22 mouse cellular contexts compared by ENCODE assay signal in genomic region chr2:77148215-77148614, GRCm38 (mm10). TPM values are rescaled to one million over a fixed set of nuclear protein-coding genes. Genes with fewer than 3 reads are reported as not detected.
DNase-seq lines count a peak whose midpoint lies in the region; ATAC-seq lines count a peak whose summit lies in the region.
"Had no signal": no experiment of that assay in that cellular context is flagged by ENCODE, and none has a peak within 500 bp of the region (broad histone marks: within the 10 kb centered on the region; RNA-seq: fewer than 3 reads in every experiment).

No protein-coding gene starts in this region.

- no peaks in the 10 kb centered on the region for H3K36me3 ChIP-seq in forebrain, embryonic 13.5 days (ENCODE audit: poor library complexity, severe bottlenecking)
- no peaks in the 10 kb centered on the region for H3K36me3 ChIP-seq in forebrain, embryonic 10.5 days (replicated peaks)
- H3K36me3 ChIP-seq in midbrain, embryonic 16.5 days (ENCODE audit: control insufficient read depth, insufficient read depth, low read length) = no peaks in the 10 kb centered on the region
- H3K36me3 ChIP-seq in midbrain, embryonic 14.5 days (ENCODE audit: control insufficient read depth, insufficient read depth, low read length) = no peaks in the 10 kb centered on the region
- H3K36me3 ChIP-seq in forebrain, embryonic 16.5 days (ENCODE audit: control insufficient read depth, insufficient read depth) = no peaks in the 10 kb centered on the region
- H3K36me3 ChIP-seq: embryonic facial prominence, embryonic 13.5 days; heart, embryonic 10.5 days; limb, embryonic 12.5 days; liver, embryonic 13.5 days; lung, embryonic 15.5 days; neural tube, embryonic 12.5 days had no signal

- ATAC-seq in forebrain, embryonic 13.5 days = peak; percentile 68
- ATAC-seq in midbrain, embryonic 16.5 days = peak; percentile 30; the same call in 1 of the 2 replicates
- no peak for ATAC-seq in midbrain, embryonic 14.5 days (ENCODE audit: low FRiP score, low TSS enrichment)
- peak; percentile 89 for ATAC-seq in forebrain, embryonic 16.5 days

- no peaks in the 10 kb centered on the region for H3K27me3 ChIP-seq in forebrain, embryonic 13.5 days
- no peaks in the 10 kb centered on the region for H3K27me3 ChIP-seq in forebrain, embryonic 10.5 days (ENCODE audit: poor library complexity, severe bottlenecking)
- H3K27me3 ChIP-seq in midbrain, embryonic 16.5 days (ENCODE audit: control insufficient read depth, insufficient read depth, low read depth, low read length) = no peaks in the 10 kb centered on the region
- no peaks in the 10 kb centered on the region for H3K27me3 ChIP-seq in midbrain, embryonic 14.5 days (ENCODE audit: control insufficient read depth, insufficient read depth, low read length)
- H3K27me3 ChIP-seq in forebrain, embryonic 16.5 days (replicated peaks; ENCODE audit: control insufficient read depth, insufficient read depth, low read length) = no peaks in the 10 kb centered on the region
- H3K27me3 ChIP-seq: embryonic facial prominence, embryonic 13.5 days; limb, embryonic 12.5 days; liver, embryonic 13.5 days; lung, embryonic 15.5 days; neural tube, embryonic 12.5 days had no signal

- H3K4me2 ChIP-seq in forebrain, embryonic 13.5 days = no peak overlapping the region
- no peak overlapping the region for H3K4me2 ChIP-seq in midbrain, embryonic 16.5 days (ENCODE audit: low read length)
- no peak overlapping the region for H3K4me2 ChIP-seq in midbrain, embryonic 14.5 days (ENCODE audit: low read length)
- H3K4me2 ChIP-seq in forebrain, embryonic 16.5 days (ENCODE audit: low read length) = no peak overlapping the region
- H3K4me2 ChIP-seq: embryonic facial prominence, embryonic 13.5 days; limb, embryonic 12.5 days; liver, embryonic 13.5 days; lung, embryonic 15.5 days; neural tube, embryonic 12.5 days had no signal

- peaks cover 17% of the 10 kb centered on the region for H3K4me1 ChIP-seq in forebrain, embryonic 13.5 days
- H3K4me1 ChIP-seq in forebrain, embryonic 10.5 days = peaks cover 14% of the 10 kb centered on the region
- H3K4me1 ChIP-seq in midbrain, embryonic 16.5 days (ENCODE audit: control insufficient read depth, insufficient read depth, low read length) = peaks cover 11% of the 10 kb centered on the region
- H3K4me1 ChIP-seq in midbrain, embryonic 14.5 days (ENCODE audit: control insufficient read depth, insufficient read depth, low read length) = peaks cover 11% of the 10 kb centered on the region
- H3K4me1 ChIP-seq in forebrain, embryonic 16.5 days (replicated peaks; ENCODE audit: control insufficient read depth, insufficient read depth, low read length) = peaks cover 15% of the 10 kb centered on the region
- H3K4me1 ChIP-seq: lung, embryonic 15.5 days; neural tube, embryonic 12.5 days had no signal

- no peak overlapping the region for H3K9ac ChIP-seq in forebrain, embryonic 13.5 days
- no peak overlapping the region for H3K9ac ChIP-seq in midbrain, embryonic 16.5 days (ENCODE audit: low read depth, low read length)
- no peak overlapping the region for H3K9ac ChIP-seq in midbrain, embryonic 14.5 days (replicated peaks; ENCODE audit: low read length)
- H3K9ac ChIP-seq in forebrain, embryonic 16.5 days (replicated peaks; ENCODE audit: low read depth, low read length) = no peak overlapping the region
- H3K9ac ChIP-seq: embryonic facial prominence, embryonic 13.5 days; limb, embryonic 12.5 days; liver, embryonic 13.5 days; lung, embryonic 15.5 days; neural tube, embryonic 12.5 days had no signal

- no peak overlapping the region for H3K27ac ChIP-seq in forebrain, embryonic 13.5 days
- no peak overlapping the region for H3K27ac ChIP-seq in forebrain, embryonic 10.5 days
- H3K27ac ChIP-seq in midbrain, embryonic 16.5 days (ENCODE audit: low read length) = no peak overlapping the region
- H3K27ac ChIP-seq in midbrain, embryonic 14.5 days (replicated peaks; ENCODE audit: low read depth, low read length) = no peak overlapping the region
- H3K27ac ChIP-seq in forebrain, embryonic 16.5 days (ENCODE audit: low read length) = peak overlapping the region; percentile 37; the same call in 1 of the 2 replicates
- H3K27ac ChIP-seq: embryonic facial prominence, embryonic 13.5 days; heart, embryonic 10.5 days; kidney, postnatal 0 days; limb, embryonic 12.5 days; liver, embryonic 13.5 days; lung, embryonic 15.5 days; macrophage; neural tube, embryonic 12.5 days; stomach, postnatal 0 days had no signal

- no peak for DNase-seq in forebrain, embryonic 10.5 days (ENCODE audit: extremely low spot score, low spot score)
- DNase-seq in kidney, adult 9 months = peak; percentile 32
- no peak for DNase-seq in kidney, adult 18-20 months
- DNase-seq in midbrain, embryonic 14.5 days = no peak
- DNase-seq in left cerebral cortex, postnatal 25 days (ENCODE audit: low spot score in 2 of 2) = no peak
- DNase-seq: adrenal gland, postnatal 14 days; cerebellum, adult 18-20 months; heart, postnatal 14 days; liver, embryonic 13.5 days; right cerebral cortex, postnatal 25 days; thymus, postnatal 4 days had no signal

- intact Hi-C loops in left cerebral cortex, postnatal 25 days (cut with DNase I) = no loop called here

- H3K9me3 ChIP-seq in forebrain, embryonic 13.5 days (replicated peaks) = no peaks in the 10 kb centered on the region
- no peaks in the 10 kb centered on the region for H3K9me3 ChIP-seq in forebrain, embryonic 10.5 days
- H3K9me3 ChIP-seq in midbrain, embryonic 16.5 days (replicated peaks; ENCODE audit: control insufficient read depth, low read length, poor library complexity, severe bottlenecking) = no peaks in the 10 kb centered on the region
- H3K9me3 ChIP-seq in midbrain, embryonic 14.5 days (ENCODE audit: control insufficient read depth, low read length) = no peaks in the 10 kb centered on the region
- H3K9me3 ChIP-seq in forebrain, embryonic 16.5 days (ENCODE audit: control insufficient read depth, low read length) = 0 out of 2 replicates have a peak, but pooled peaks cover 2% of the 10 kb centered on the region
- H3K9me3 ChIP-seq: embryonic facial prominence, embryonic 13.5 days; heart, embryonic 10.5 days; limb, embryonic 12.5 days; liver, embryonic 13.5 days; lung, embryonic 15.5 days; neural tube, embryonic 12.5 days had no signal

- 33% methylated on average over 4 of the region's 4 CpGs for WGBS in forebrain, embryonic 13.5 days
- 74% methylated on average over 4 of the region's 4 CpGs for WGBS in forebrain, embryonic 10.5 days
- WGBS in midbrain, embryonic 16.5 days = 48% methylated on average over 4 of the region's 4 CpGs
- WGBS in midbrain, embryonic 14.5 days = 74% methylated on average over 4 of the region's 4 CpGs
- WGBS in forebrain, embryonic 16.5 days = 25% methylated on average over 4 of the region's 4 CpGs

- no peak overlapping the region for H3K4me3 ChIP-seq in forebrain, embryonic 13.5 days
- H3K4me3 ChIP-seq in forebrain, embryonic 10.5 days = no peak overlapping the region
- H3K4me3 ChIP-seq in midbrain, embryonic 16.5 days (ENCODE audit: low read depth, low read length) = no peak overlapping the region
- no peak overlapping the region for H3K4me3 ChIP-seq in midbrain, embryonic 14.5 days (replicated peaks; ENCODE audit: low read depth, low read length)
- H3K4me3 ChIP-seq in forebrain, embryonic 16.5 days (replicated peaks; ENCODE audit: low read length) = no peak overlapping the region
- H3K4me3 ChIP-seq: embryonic facial prominence, embryonic 13.5 days; heart, embryonic 10.5 days; limb, embryonic 12.5 days; liver, embryonic 13.5 days; lung, embryonic 15.5 days; neural tube, embryonic 12.5 days had no signal

RNA-seq across cellular contexts. Expression of gene Ccdc141, which starts 22.2 kb away (rescaled TPM):
- 3.0 and 3.6 TPM in 2 replicates for polyA plus RNA-seq in forebrain, embryonic 13.5 days (2015; fragmentation: Nextera tagmentation; extraction: Ambion mirVana)
- 2.6 and 3.1 TPM in 2 replicates for polyA plus RNA-seq in forebrain, embryonic 10.5 days (2016; fragmentation: Nextera tagmentation; extraction: Ambion mirVana)
- 7.1 and 8.5 TPM in 2 replicates for polyA plus RNA-seq in midbrain, embryonic 16.5 days (2015; fragmentation: Nextera tagmentation; extraction: Ambion mirVana)
- 4.9 and 6.9 TPM in 2 replicates for polyA plus RNA-seq in midbrain, embryonic 14.5 days (2014; fragmentation: Nextera tagmentation; extraction: Ambion mirVana)
- polyA plus RNA-seq in forebrain, embryonic 16.5 days (2015; fragmentation: Nextera tagmentation; extraction: Ambion mirVana) = 4.8 and 6.1 TPM in 2 replicates
- total RNA-seq in left cerebral cortex, postnatal 25 days (2021) = 10 to 100 TPM; 17.2 to 24.5 TPM
